Mouse (Mus musculus) cerebellum, adult 9-10 months (tissue): ENCODE results near the gene Klhl40.

Experiments
- DNase-seq: peaks from one replicate; pipeline ENCODE4 v3.0.0; 2022

The Klhl40 gene

GRCm38 (mm10) chr9:121829270-121829992, 52.0 kb downstream of the Klhl40 start:
- DNase-seq: no peak

- DNase-seq: peak; percentile 69
These were observed 53.0 kb downstream of the Klhl40 start for GRCm38 (mm10) chr9:121830243-121830955.

GRCm38 (mm10) chr9:121830956-121831293, 53.5 kb downstream of the Klhl40 start:
- DNase-seq: peak; percentile 92
